Mouse (Mus musculus) monocyte, adult 2 months (primary cell): ENCODE data around the gene Asb17.

Experiments used
- DNase-seq, 2 experiments: peaks; one replicate each; pipeline ENCODE4 v3.0.0; 2022; ENCODE audit warnings: low spot score in 2 of 2, low read depth in 1 of 2

Asb17 gene

GRCm38 (mm10) chr3:153888141-153888540, 44.1 kb downstream of the Asb17 start:
- DNase-seq: no peak

GRCm38 (mm10) chr3:153889188-153889781, 45.3 kb downstream of the Asb17 start:
- DNase-seq: no peak

GRCm38 (mm10) chr3:153895454-153895853, 51.4 kb downstream of the Asb17 start:
- no peak for DNase-seq

- DNase-seq: no peak
These were observed 53.2 kb downstream of the Asb17 start for GRCm38 (mm10) chr3:153897216-153897615.

GRCm38 (mm10) chr3:153901904-153902303, 57.9 kb downstream of the Asb17 start:
- DNase-seq: no peak

DNA sequence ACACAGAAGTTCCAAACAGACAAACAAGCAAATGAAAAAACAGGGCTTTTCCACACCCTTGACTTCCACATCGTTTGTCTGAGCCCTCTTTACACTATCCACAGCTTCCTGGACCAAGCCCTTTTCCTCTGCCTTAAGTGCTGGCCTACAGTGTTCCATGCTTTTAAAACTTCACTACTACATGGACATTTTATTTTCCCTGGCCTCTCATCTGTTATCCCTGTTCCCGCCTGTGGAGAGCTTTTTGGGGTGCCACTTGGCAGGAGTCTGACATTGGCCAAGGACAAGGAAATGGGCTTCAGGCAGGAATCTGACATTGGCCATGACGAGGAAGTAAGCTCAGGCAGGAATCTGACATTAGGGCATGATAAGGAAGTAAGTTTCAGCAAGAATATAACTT, 58.6 kb downstream of the Asb17 start:
- DNase-seq: no peak

GRCm38 (mm10) chr3:153904586-153904985, 60.6 kb downstream of the Asb17 start:
- DNase-seq: no peak
